Mouse (Mus musculus) cerebellum, adult 9-11 months (tissue): ENCODE measurements around the gene E2f3.

ENCODE experiments used
- DNase-seq: peaks from one replicate; pipeline ENCODE4 v3.0.0; 2022

E2f3 gene

GRCm38 (mm10) chr13:29985855-29986755, at the start of gene E2f3:
TSS of gene E2f3 (minus strand) at chr13:29986063.
- DNase-seq, result peak; percentile 100

GRCm38 (mm10) chr13:30034540-30034939, 48.7 kb upstream of the E2f3 start:
- no peak for DNase-seq

GRCm38 (mm10) chr13:30031684-30032335, 45.9 kb upstream of the E2f3 start:
- DNase-seq, result no peak

DNA sequence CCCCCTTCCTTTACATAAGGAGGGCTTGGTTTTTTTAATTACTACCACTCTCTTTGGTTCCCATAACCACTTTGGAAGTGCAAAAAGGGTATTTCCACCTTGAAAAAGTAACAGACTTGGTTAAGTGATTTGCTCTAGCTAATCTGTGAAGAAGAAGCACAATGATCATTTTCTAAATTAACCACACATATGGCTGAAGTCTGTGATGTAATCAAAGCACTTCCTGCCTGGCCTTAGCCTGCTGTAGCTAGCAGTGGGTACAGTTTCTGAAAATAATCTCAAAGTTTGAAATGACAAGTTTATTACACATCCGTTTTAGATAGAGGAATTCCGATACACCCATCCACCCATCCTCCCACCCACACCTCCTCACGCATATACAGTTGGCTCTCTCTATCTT, 42.0 kb upstream of the E2f3 start:
- DNase-seq, result no peak

- DNase-seq, result no peak
These were observed 36.6 kb upstream of the E2f3 start for GRCm38 (mm10) chr13:30022487-30022886.

GRCm38 (mm10) chr13:30018573-30018972, 32.7 kb upstream of the E2f3 start:
- no peak for DNase-seq

- no peak for DNase-seq
These were observed 31.7 kb upstream of the E2f3 start for GRCm38 (mm10) chr13:30017611-30018010.

GRCm38 (mm10) chr13:30014576-30014975, 28.7 kb upstream of the E2f3 start:
- no peak for DNase-seq

DNA sequence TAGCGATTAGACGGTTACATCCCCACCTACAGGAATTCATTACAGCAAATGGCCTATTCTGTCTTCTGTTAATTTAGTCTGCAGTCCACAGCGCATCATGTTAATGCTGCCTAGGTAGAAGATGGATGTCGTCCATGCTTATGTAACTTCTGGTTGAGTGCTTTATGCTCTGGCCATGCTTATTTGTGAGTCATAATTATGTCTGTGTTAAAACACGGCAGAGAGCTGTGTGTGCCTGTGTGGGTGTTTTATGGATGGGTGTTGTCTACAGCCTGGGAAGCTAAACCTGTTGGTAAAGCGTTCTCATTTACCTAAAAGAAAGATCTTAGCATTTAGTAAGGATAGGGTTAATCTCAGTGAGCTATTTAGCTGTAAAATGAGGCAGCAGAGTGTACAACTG, 26.4 kb upstream of the E2f3 start:
- no peak for DNase-seq

DNA sequence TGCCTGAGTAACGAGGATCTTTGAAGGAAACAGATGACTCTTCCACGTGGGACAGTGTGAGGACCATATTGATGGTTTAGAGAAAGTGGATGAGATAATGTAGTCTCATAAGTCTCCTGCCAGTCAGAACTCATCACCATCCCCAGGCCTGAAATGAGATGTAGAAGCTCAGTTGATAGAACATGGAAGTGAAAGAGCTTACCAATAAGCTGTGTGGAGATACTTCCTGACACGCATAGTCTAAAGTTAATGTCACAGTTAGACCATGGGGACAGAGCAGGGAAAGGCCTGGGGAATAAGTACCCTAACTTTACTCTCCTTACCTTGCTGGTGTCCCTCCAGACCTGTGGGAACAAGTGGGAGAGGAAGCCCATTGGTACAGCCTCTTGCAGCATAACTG, 22.9 kb upstream of the E2f3 start:
- no peak for DNase-seq

GRCm38 (mm10) chr13:30005422-30005821, 19.6 kb upstream of the E2f3 start:
- DNase-seq, result no peak

- DNase-seq, result no peak
These were observed 19.0 kb upstream of the E2f3 start for GRCm38 (mm10) chr13:30004849-30005248.

DNA sequence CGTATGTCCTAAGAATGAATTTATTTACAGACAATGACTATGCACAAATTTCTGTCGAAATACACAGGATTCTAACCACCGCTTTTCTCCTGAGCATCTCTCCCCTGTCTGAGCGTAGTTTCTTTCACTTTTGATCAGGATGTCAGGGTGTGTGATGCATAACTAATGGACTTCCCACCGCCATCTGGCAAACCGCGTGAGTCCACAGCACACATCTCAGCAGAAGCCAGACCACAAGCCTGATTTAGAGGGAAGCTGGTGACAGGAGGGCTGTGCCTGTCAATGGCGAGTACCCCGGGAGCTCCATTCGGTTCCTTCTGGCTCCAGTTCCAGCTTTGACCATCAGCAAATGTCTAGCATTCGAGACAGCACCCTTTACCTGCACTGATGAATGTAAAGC, 17.3 kb upstream of the E2f3 start:
- peak; percentile 90 for DNase-seq

DNA sequence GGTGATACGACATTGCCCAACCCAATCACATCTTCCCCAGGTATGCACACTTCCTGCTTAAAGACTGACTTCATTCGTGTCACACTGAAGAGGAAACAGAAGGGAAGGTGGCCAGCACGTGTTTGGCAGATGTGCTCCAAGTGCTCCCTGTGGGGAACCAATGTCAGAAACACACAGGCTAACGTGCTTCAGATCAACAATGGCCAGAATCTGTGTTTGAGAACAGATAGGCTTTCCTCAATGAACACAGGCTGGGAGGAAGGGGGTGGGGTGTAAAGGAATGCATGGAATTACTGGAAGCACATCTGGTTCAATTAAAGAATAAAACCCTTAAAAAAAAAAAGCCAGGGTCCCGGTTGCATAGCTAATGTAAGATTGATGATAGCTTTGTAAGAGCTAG, 15.2 kb upstream of the E2f3 start:
- DNase-seq, result no peak

- DNase-seq, result no peak
These were observed 2.1 kb upstream of the E2f3 start for GRCm38 (mm10) chr13:29987956-29988355.

DNA sequence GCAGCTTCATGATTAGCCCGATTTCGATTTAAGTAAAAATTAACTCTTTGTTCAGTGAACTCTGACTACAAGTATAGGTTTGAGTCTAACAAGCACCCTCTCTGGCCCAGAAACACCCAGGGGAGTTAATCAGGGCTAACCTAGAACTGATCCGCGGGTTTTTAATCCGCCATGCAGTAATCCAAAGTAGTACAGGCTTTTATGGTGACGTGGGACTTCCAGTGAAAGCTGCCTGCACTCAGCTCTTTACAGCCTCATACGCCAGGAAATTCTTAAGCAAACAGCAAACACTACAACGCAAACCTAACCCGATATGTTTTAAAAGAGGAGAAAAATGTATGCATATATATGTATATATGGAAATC, 875 bp upstream of the E2f3 start:
- DNase-seq, result no peak

DNA sequence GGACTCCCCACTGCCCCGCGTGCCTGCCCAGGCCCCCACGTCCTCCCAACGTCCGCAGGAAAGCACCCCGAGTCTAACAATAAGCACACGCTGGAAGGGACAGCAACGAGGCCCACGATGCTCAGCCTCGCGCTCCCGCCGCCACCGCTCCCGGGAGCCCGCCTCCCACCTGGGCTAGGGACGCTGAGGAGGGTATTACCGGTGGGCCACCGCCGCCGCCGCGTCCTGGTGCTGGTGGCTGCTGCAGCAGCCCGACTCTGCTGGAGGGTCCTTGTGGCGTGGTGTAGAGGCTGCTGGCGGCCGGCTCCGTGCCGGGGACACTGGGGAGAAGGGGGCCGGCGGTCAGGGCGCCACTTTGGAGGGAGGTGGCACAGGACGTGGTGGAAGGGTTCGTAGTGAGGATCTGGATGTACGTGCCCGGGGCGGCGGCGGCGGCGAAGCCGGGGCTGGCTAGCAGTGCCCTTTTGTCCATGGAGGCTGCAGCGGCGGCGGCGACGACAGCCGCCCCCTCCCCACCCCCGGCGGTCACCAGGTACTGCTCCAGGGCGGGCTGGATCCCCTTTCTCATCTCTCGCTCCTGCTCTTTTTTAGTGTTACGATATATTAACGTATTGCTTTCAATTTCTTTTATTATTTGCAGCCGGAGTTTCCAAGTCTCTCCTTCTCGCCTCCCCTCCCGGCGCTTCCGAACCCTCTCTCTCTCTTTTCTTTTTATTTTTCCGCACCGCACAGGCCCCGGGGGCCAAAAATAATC, 585 bp downstream of the E2f3 start:
- DNase-seq, result peak; percentile 66

GRCm38 (mm10) chr13:29984286-29985100, 1.4 kb downstream of the E2f3 start:
- DNase-seq, result peak; percentile 74

DNA sequence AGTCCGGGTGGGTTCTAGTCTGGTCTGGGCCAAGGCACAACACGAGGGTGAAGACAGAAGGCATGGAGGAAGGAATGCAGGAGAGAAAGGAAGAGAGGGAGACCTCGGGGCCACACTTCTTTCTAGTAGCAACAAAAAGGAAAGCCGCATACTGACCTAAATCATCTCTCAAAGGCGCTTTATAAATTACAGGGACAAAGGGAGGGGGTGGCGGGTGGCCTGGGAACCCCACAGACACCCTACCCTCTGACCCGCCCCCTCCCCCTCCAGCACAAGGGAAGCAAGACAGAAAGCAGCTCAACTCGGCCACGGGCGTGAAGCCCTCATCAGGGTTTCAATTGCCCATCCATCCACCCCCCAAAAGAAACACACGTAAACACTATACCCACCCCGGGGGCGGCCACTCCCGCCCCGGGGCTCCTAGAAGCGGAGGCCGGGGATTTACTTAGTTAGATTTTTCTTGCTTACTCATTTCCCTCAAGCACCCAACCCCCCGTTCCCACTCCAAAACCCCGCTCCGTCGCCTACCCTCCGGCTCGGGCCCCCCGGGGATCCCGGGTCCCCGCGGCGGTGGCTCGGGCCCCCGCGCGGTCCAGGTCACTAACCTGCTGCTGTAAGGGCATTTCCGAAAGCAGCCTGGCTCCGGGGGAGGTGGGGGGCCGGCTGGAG, 2.2 kb downstream of the E2f3 start:
- peak; percentile 55 for DNase-seq

DNA sequence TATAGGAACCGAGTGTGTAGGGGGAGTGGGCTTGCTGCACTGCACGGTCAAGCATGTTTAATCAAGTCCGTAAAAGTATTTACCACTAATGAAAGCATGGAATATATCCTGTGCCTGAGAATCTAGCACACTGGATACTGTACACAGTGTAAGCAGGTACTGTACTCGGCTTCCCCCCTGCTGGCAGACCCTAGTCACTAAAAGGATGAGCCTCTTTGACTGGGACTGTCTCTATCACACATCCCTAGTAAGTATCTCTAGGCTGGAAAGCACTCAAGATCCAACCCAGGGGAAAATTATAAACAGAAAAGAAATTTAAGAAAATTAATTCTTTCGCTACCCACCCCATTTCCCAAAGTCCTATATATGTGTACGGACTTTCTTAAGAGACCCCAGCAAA, 2.8 kb downstream of the E2f3 start:
- no peak for DNase-seq

- DNase-seq, result no peak
These were observed 3.5 kb downstream of the E2f3 start for GRCm38 (mm10) chr13:29982400-29982799.

GRCm38 (mm10) chr13:29979140-29979564, 6.7 kb downstream of the E2f3 start:
- no peak for DNase-seq
